Mouse (Mus musculus) lung, adult 2 months (tissue): ENCODE results near the gene Nosip.

Experiments
- CTCF ChIP-seq: fragments of 200-500 bp; IDR thresholded peaks from 2 replicates; pipeline ENCODE4 v1.5.1; 2011; ENCODE audit warnings: mild to moderate bottlenecking, low read length, control low read depth; ENCODE audit not compliant: insufficient read depth
- POLR2A ChIP-seq: fragments of 200-500 bp; IDR thresholded peaks from 2 replicates; pipeline ENCODE4 v1.6.1; 2011; ENCODE audit warnings: low read depth, mild to moderate bottlenecking, control low read depth, low read length, borderline replicate concordance; ENCODE audit errors: extremely low read depth

GRCm38 (mm10) chr7:45027761-45028160, 34.5 kb upstream of the Nosip start:
- TF ChIP-seq CTCF, result no peak
- TF ChIP-seq POLR2A, result no peak
